Mouse (Mus musculus) heart, postnatal 36 days (tissue): ENCODE results near the gene AC131692.1. TPM values are rescaled to one million over a fixed set of nuclear protein-coding genes. Genes with fewer than 3 reads are reported as not detected.

Experiments used
- DNase-seq, 2 experiments: peaks; one replicate each; pipeline ENCODE4 v3.0.0; 2021 to 2022
- intact Hi-C: fragments of 180-260 bp; cut with DNase I; formaldehyde crosslinking; loops from one replicate; pipeline ENCODE4 v1.15.1; 2025
- microRNA-seq, 2 experiments: library from miRNA; unstranded; fragments of <30 nt; microRNA quantifications; one replicate each; pipeline ENCODE4 v1.2.0; 2021; ENCODE audit warnings: borderline number of aligned reads in 2 of 2
- total RNA-seq, 2 experiments: library from RNA; stranded (reverse); gene quantifications; 2 replicates each; pipeline ENCODE4 v1.2.3; 2021

The AC131692.1 gene
- total RNA-seq, 2 experiments from 2014 or later = not detected

GRCm38 (mm10) chr19:6141394-6141749, 47.2 kb downstream of the AC131692.1 start, which contains the start of gene Arl2:
TSS of gene Arl2 (minus strand) at chr19:6141548.
- peak; percentile 71 for DNase-seq
- intact Hi-C loops = loop anchor here (2.0 to 5.0 kb wide), 2 partner anchors 95 to 191 kb away; partner anchors contain the start of gene Men1

DNA sequence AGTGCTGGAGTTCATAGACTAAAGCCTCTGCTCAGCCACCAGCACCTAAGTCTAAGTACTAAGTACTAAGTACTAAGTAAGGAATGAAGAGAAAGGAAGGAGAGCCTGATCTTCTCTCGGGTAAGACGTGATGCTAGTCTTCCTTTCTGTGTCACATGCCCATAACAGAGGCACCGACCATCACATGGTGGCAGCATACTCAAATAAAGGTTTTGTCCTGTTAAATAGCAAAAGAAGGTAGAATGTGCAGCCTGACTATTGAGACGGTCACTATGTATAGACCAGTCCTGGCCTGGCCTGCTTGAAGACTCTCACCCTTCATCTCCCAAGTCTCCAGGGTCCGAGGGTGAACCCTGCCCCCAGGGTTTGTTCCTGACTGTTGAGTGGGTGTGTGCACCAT, 50.6 kb downstream of the AC131692.1 start:
- DNase-seq = no peak
- intact Hi-C loops = loop anchor here (5.0 kb wide), 1 partner anchor 187 kb away; the partner anchor contains the start of gene Men1

Small RNA genes within 50 kb of the gene (microRNA-seq; reads per million reads assigned to microRNA genes)
- 0 reads per million in 2 experiments for gene Mir6988

Other genes starting within 250 kb of the AC131692.1 start
- gene Frmd8, start 219.1 kb upstream of the AC131692.1 start, total RNA-seq = 10 to 100 TPM; 11.4 to 11.7 TPM
- 1 to 10 TPM; 3.4 to 4.2 TPM for gene Slc25a45, start 216.6 kb upstream of the AC131692.1 start, total RNA-seq
- gene Tigd3, start 200.3 kb upstream of the AC131692.1 start, total RNA-seq = under 1 TPM; 0.57 to 0.64 TPM
- gene Dpf2, start 181.4 kb upstream of the AC131692.1 start, total RNA-seq = 10 to 100 TPM; 75.8 to 96.2 TPM
- 1 to 10 TPM; 9.3 to 9.5 TPM for gene Cdc42ep2, start 169.6 kb upstream of the AC131692.1 start, total RNA-seq
- 10 to 100 TPM; 10.6 to 10.9 TPM for gene Pola2, start 130.2 kb upstream of the AC131692.1 start, total RNA-seq
- gene Slc22a20, start 108.3 kb upstream of the AC131692.1 start, total RNA-seq = not detected
- 10 to 100 TPM; 34.7 to 35.2 TPM for gene Capn1, start 78.5 kb upstream of the AC131692.1 start, total RNA-seq
- 10 to 100 TPM; 19.4 to 26.4 TPM for gene Syvn1, start 47.8 kb upstream of the AC131692.1 start, total RNA-seq
- 10 to 100 TPM; 36.2 to 39.7 TPM for gene Mrpl49, start 36.6 kb upstream of the AC131692.1 start, total RNA-seq
- 100 to 1,000 TPM; 556 to 559 TPM for gene Fau, start 36.6 kb upstream of the AC131692.1 start, total RNA-seq
- 10 to 100 TPM; 11.3 to 11.5 TPM for gene Znhit2, start 33.2 kb upstream of the AC131692.1 start, total RNA-seq
- gene Tm7sf2, start 26.0 kb upstream of the AC131692.1 start, total RNA-seq = 1 to 10 TPM; 3.0 to 3.7 TPM
- gene Vps51, start 17.2 kb upstream of the AC131692.1 start, total RNA-seq = 10 to 100 TPM; 23.9 to 25.0 TPM
- gene Tmem262, start 14.4 kb upstream of the AC131692.1 start, total RNA-seq = not detected
- not detected for gene Gm28374, start 12.2 kb upstream of the AC131692.1 start, total RNA-seq
- gene Zfpl1, start 9.5 kb upstream of the AC131692.1 start, total RNA-seq = 10 to 100 TPM; 17.0 to 17.9 TPM
- gene Cdca5, start 9.4 kb upstream of the AC131692.1 start, total RNA-seq = under 1 TPM; 0.19 TPM
- not detected for gene Naaladl1, start 11.4 kb downstream of the AC131692.1 start, total RNA-seq
- 1 to 10 TPM; 8.5 to 8.8 TPM for gene Sac3d1, start 24.2 kb downstream of the AC131692.1 start, total RNA-seq
- gene Snx15, start 33.9 kb downstream of the AC131692.1 start, total RNA-seq = 10 to 100 TPM; 12.8 to 13.3 TPM
- under 1 TPM; 0.69 to 0.89 TPM for gene Batf2, start 46.6 kb downstream of the AC131692.1 start, total RNA-seq
- 10 to 100 TPM; 57.7 to 67.5 TPM for gene Arl2, start 47.1 kb downstream of the AC131692.1 start, total RNA-seq
- gene Majin, start 90.0 kb downstream of the AC131692.1 start, total RNA-seq = not detected
- gene Gpha2, start 132.0 kb downstream of the AC131692.1 start, total RNA-seq = not detected
- gene Ppp2r5b, start 141.5 kb downstream of the AC131692.1 start, total RNA-seq = 10 to 100 TPM; 34.5 to 35.3 TPM
- gene Atg2a, start 147.2 kb downstream of the AC131692.1 start, total RNA-seq = 10 to 100 TPM; 24.5 to 25.9 TPM
- gene Ehd1, start 182.3 kb downstream of the AC131692.1 start, total RNA-seq = 100 to 1,000 TPM; 105 to 151 TPM
- gene Cdc42bpg, start 212.0 kb downstream of the AC131692.1 start, total RNA-seq = 10 to 100 TPM; 10.9 to 11.9 TPM
- gene Men1, start 240.6 kb downstream of the AC131692.1 start, total RNA-seq = 10 to 100 TPM; 12.1 to 14.2 TPM
- gene Map4k2, start 246.7 kb downstream of the AC131692.1 start, total RNA-seq = 10 to 100 TPM; 36.4 to 56.7 TPM